Mouse (Mus musculus) heart, embryonic 14.5 days (tissue): ENCODE data around the gene Jmjd4. TPM values are rescaled to one million over a fixed set of nuclear protein-coding genes. Genes with fewer than 3 reads are reported as not detected.

ENCODE experiments used
- ATAC-seq: fragments of 200-750 bp; cut with Nextera tagmentation; 2 replicates; pipeline ENCODE4 v1.8.0; 2017; ENCODE audit warnings: low read depth, moderate TSS enrichment; ENCODE audit not compliant: insufficient number of reproducible peaks, insufficient read depth, low FRiP score
- H3K27ac ChIP-seq, 2 experiments: fragments of 200-500 bp in 1 of 2; fragments of 300-500 bp in 1 of 2; sonication (generic) in 1 of 2; replicated peaks in 1 of 2; 2 replicates each; pipeline ENCODE4 v1.5.1; 2012 to 2014; ENCODE audit warnings: low read depth in 2 of 2, low read length in 2 of 2, control low read depth in 1 of 2, mild to moderate bottlenecking in 1 of 2, mixed read lengths in 1 of 2; ENCODE audit not compliant: control insufficient read depth in 1 of 2, insufficient read depth in 1 of 2
- H3K27me3 ChIP-seq: fragments of 300-500 bp; sonication (generic); 2 replicates; pipeline ENCODE4 v1.6.1; 2014; ENCODE audit warnings: mild to moderate bottlenecking, low read length, control low read depth; ENCODE audit not compliant: control insufficient read depth, insufficient read depth
- H3K36me3 ChIP-seq: fragments of 300-500 bp; sonication (generic); 2 replicates; pipeline ENCODE4 v1.6.1; 2014; ENCODE audit warnings: mild to moderate bottlenecking, control low read depth, low read length, mixed read lengths; ENCODE audit not compliant: control insufficient read depth, insufficient read depth
- H3K4me1 ChIP-seq, 2 experiments: fragments of 200-500 bp in 1 of 2; fragments of 300-500 bp in 1 of 2; sonication (generic) in 1 of 2; 2 replicates each; pipeline ENCODE4 v1.6.1; 2012 to 2014; ENCODE audit warnings: low read length in 2 of 2, control low read depth in 1 of 2, mixed read lengths in 1 of 2; ENCODE audit not compliant: control insufficient read depth in 2 of 2, insufficient read depth in 2 of 2
- H3K4me2 ChIP-seq: fragments of 300-500 bp; sonication (generic); 2 replicates; pipeline ENCODE4 v1.6.1; 2014; ENCODE audit warnings: mild to moderate bottlenecking, low read length
- H3K4me3 ChIP-seq, 2 experiments: fragments of 200-500 bp in 1 of 2; fragments of 300-500 bp in 1 of 2; sonication (generic) in 1 of 2; 2 replicates each; pipeline ENCODE4 v1.5.1; 2012 to 2014; ENCODE audit warnings: low read length in 2 of 2, mild to moderate bottlenecking in 2 of 2, control low read depth in 1 of 2, low read depth in 1 of 2, moderate library complexity in 1 of 2; ENCODE audit not compliant: control insufficient read depth in 1 of 2, insufficient read depth in 1 of 2
- H3K9ac ChIP-seq: fragments of 300-500 bp; sonication (generic); 2 replicates; pipeline ENCODE4 v1.6.1; 2014; ENCODE audit warnings: mild to moderate bottlenecking, low read length
- H3K9me3 ChIP-seq: fragments of 300-500 bp; sonication (generic); 2 replicates; pipeline ENCODE4 v1.6.1; 2016; ENCODE audit warnings: low read length, control low read depth; ENCODE audit not compliant: control insufficient read depth
- WGBS: fragments of 180-500 bp; shearing (Covaris S2); extraction: QIAGEN DNeasy Blood & Tissue Kit; methylation state at CpG from one replicate; pipeline ENCODE4 v1.1.7; 2014; 5-methylcytosine and 5-hydroxymethylcytosine counted together
- polyA plus RNA-seq: library from polyadenylated mRNA; unstranded; fragments of >200 nt; fragmentation: Nextera tagmentation; extraction: Ambion mirVana; gene quantifications from 2 replicates; pipeline ENCODE4 v1.2.1, GENCODE M21; 2014

The Jmjd4 gene
- polyA plus RNA-seq, 1 experiment from 2014 or later, result 11.4 TPM

DNA sequence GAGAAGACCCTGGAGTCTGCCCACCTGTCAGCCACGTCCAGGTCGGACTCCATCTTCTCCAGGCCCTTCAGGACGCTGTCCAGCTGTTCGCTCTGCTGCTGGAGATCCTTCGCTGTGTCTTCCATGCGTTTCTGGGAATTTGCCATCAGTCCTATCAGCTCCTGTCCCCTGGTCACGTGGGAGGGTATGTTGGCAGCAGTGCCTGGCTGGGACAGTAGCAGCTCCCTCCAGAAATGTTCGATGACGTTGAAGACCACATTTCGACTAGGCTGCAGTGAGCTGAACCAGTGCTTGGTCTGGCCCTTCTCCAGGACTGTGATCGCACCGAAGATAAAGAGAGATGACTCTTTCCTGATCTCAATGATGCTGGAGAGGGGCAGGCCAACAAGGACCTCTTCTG lies 11.9 kb upstream of the Jmjd4 start:
- H3K27ac ChIP-seq, result no peak overlapping the region
- no peak overlapping the region for H3K4me2 ChIP-seq
- peaks cover 38% of the 10 kb centered on the region for H3K36me3 ChIP-seq
- no peaks in the 10 kb centered on the region for H3K27me3 ChIP-seq
- peaks cover 9% of the 10 kb centered on the region for H3K9me3 ChIP-seq
- WGBS, result 88% methylated on average over 12 of the region's 12 CpGs
- H3K4me1 ChIP-seq, result peaks cover 0 to 4% of the 10 kb centered on the region in 2 experiments; a peak in 1 of 4 replicates
- no peak overlapping the region for H3K9ac ChIP-seq
- no peak for ATAC-seq
- H3K4me3 ChIP-seq, result no peak overlapping the region

DNA sequence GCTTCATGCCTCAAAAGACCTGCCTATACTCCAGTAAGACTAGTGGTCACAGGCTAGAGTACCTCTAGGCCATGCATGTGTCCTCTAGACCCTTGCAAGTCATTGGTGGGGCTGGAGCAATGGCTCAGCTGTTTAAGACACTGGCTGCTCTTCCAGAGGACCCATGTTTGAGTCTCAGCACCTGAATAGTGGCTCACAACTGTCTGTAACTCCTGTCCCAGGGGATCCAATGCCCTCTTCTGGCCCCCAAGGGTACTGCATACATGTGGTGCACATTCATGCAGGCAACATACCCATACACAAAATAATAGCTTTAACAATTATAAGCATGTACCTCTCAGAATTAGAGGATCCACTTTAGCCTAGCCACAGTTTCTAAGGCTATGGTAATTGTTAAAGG lies 6.7 kb upstream of the Jmjd4 start:
- no peak overlapping the region for H3K4me2 ChIP-seq
- no peaks in the 10 kb centered on the region for H3K27me3 ChIP-seq
- no peak overlapping the region for H3K9ac ChIP-seq
- no peaks in the 10 kb centered on the region for H3K4me1 ChIP-seq
- peaks cover 12% of the 10 kb centered on the region for H3K36me3 ChIP-seq
- H3K27ac ChIP-seq, result no peak overlapping the region
- no peak overlapping the region for H3K4me3 ChIP-seq
- no peaks in the 10 kb centered on the region for H3K9me3 ChIP-seq
- ATAC-seq, result no peak

DNA sequence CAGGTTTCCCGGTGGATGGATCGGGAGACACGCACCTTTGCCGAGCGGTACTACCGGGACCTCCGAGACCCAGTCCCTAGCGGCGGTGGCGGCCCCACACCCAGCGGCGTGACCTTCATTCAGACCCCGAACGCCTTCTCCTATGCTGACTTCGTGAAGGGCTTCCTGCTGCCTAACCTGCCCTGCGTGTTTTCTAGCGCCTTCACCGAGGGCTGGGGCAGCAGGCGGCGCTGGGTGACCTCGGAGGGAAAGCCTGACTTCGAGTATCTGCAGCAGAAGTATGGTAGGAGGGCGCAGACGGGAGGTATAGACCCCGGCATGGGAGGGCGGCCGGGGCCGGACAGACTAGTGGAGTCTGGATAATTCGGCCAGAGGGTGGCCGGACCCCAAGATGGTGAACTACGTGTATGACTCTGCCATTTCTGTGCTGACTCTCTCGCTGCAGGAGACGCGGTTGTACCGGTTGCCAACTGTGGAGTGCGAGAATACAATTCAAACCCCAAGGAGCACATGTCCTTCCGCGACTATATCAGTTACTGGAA lies 456 bp downstream of the Jmjd4 start:
- ATAC-seq, result peak; percentile 43
- Histone ChIP-seq H3K4me2 (peak overlapping the region; percentile 94), H3K27me3 (no peaks in the 10 kb centered on the region), H3K27ac (peak overlapping the region; percentile 50 to 80), H3K9ac (peak overlapping the region; percentile 92), H3K36me3 (peaks cover 47% of the 10 kb centered on the region), H3K4me3 (peak overlapping the region; percentile 71 to 86), H3K4me1 (peaks cover 7 to 15% of the 10 kb centered on the region in 2 experiments; a peak in 3 of 4 replicates), H3K9me3 (no peaks in the 10 kb centered on the region)
- under 1% methylated on average over 38 of the region's 38 CpGs for WGBS

DNA sequence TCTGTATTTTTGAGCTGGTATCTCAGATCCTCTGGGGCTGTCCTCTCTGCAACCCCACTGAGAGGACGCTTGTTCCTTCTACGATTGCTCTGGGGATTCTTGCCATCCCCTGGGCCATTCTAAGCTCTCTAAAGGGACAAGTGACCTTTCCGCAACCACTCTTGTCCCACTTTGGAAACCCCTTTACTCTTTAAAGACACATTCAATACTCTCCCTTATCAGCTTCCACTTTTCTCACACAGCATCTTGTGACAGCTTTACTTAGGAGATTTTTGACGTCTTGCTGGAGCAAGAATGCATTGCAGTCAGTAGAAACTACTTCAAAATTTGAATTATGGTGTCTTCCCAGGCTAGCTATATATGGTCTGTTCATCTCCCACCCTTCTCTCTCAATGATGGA lies 1.2 kb downstream of the Jmjd4 start, which contains the start of gene Snap47:
Gene Snap47 (minus strand): TSS at position 101 of the 400 bp plus-strand sequence.
- H3K4me3 ChIP-seq, result peak within 1 kb of the TSS; percentile 71 to 86
- peak within 1 kb of the TSS; percentile 94 for H3K4me2 ChIP-seq
- peak within 1 kb of the TSS; percentile 92 for H3K9ac ChIP-seq
- peak within 1 kb of the TSS; percentile 50 to 80 for H3K27ac ChIP-seq
- H3K4me1 ChIP-seq, result peaks cover 7 to 15% of the 10 kb centered on the region in 2 experiments; a peak in 3 of 4 replicates
- no peaks in the 10 kb centered on the region for H3K27me3 ChIP-seq
- H3K9me3 ChIP-seq, result no peaks in the 10 kb centered on the region
- WGBS, result 47% methylated on average over 4 of the region's 4 CpGs
- H3K36me3 ChIP-seq, result peaks cover 55% of the 10 kb centered on the region
- no peak for ATAC-seq

DNA sequence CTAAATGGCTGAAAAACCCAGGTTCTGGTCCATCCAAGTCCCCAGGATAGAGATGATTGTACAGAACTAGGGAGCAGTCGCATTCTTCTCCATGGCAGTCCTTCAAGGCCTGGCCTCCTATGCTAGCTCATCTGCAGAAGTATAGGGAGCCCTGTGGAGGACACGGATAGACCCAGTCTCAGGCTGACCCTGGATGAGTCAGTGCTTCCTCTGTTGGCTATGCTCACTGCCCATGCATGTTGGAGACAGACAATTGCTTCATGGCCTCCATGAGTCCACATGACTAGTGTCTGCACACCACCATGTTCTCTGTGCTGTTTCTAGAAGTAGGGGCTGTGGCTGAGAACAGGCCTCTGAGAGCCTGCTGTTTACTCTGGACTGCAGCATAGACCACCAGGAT lies 6.5 kb downstream of the Jmjd4 start:
- H3K36me3 ChIP-seq, result peaks cover 80% of the 10 kb centered on the region
- no peak for ATAC-seq
- H3K4me1 ChIP-seq, result peaks cover 5 to 16% of the 10 kb centered on the region in 2 experiments
- no peak overlapping the region for H3K4me2 ChIP-seq
- no peak overlapping the region for H3K27ac ChIP-seq
- no peak overlapping the region for H3K4me3 ChIP-seq
- 93% methylated on average over 2 of the region's 2 CpGs for WGBS
- no peaks in the 10 kb centered on the region for H3K9me3 ChIP-seq
- no peaks in the 10 kb centered on the region for H3K27me3 ChIP-seq
- no peak overlapping the region for H3K9ac ChIP-seq

DNA sequence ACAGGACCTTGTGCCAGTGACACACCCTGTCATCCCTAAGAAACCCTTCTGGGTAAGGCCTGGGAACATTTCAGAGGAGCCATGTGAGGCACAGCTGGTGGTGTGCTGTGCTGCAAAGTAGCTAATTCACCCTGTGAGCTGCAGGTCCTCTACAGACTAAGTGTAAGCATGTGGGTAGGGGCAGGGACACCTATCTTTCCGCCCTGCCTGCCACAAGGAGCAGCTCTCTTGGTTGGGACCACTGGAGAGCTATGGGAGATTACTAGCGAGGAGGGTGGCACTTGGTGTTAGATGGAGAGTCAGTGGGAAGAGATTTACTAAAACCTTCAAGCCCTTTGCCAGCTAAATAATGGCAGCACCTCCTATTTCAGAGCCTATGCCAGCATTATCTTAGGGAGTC lies 7.0 kb downstream of the Jmjd4 start:
- Histone ChIP-seq H3K36me3 (peaks cover 78% of the 10 kb centered on the region), H3K27me3 (no peaks in the 10 kb centered on the region), H3K27ac (no peak overlapping the region), H3K4me2 (no peak overlapping the region), H3K9ac (no peak overlapping the region), H3K4me1 (peaks cover 5 to 16% of the 10 kb centered on the region in 2 experiments), H3K4me3 (no peak overlapping the region), H3K9me3 (no peaks in the 10 kb centered on the region)
- WGBS, result 91% methylated on average over 2 of the region's 2 CpGs
- ATAC-seq, result no peak

DNA sequence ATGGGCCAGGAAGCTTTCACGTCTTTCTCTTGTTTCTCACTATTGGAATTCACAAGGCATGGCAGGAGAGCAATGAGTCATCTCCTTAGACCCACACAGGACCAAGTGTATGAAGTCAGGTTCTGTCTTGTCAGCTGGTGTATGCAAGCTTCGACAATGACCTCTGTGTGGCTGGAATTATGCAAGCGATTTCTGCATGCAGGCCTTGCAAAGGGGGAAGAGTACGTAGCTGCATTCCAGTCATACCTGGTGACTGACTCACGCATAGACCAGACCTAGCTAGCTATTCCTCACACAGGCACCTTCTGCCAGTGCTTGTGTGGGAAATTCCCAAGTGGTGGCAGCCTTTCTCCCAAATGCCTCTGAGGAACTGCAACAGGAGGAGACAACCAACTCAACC lies 9.1 kb downstream of the Jmjd4 start:
- Histone ChIP-seq H3K4me2 (peak overlapping the region; percentile 28), H3K9ac (peak overlapping the region; percentile 42; the same call in 1 of the 2 replicates)

DNA sequence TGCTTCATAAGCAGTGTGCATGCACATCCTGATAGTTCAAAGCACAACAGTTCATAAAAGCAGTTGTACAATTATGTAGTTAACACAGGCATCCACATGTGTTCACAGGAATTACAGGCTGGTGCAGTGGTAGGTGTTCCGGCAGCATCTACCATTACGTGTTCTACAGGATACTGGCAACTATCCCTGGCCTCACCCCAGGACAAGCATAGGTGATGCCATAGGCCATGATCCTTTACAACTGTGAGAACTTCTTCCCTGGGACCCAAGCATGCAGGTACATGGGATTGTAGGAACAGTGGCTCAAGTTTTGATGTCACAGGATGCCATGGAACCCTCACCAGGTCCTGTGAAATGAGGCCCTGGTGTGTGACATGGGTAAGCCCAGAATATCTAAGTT lies 10.6 kb downstream of the Jmjd4 start:
- Histone ChIP-seq H3K4me2 (no peak overlapping the region), H3K36me3 (peaks cover 80% of the 10 kb centered on the region), H3K9ac (no peak overlapping the region), H3K9me3 (peaks cover 31% of the 10 kb centered on the region), H3K27me3 (no peaks in the 10 kb centered on the region), H3K27ac (no peak overlapping the region), H3K4me3 (no peak overlapping the region), H3K4me1 (peaks cover 5 to 16% of the 10 kb centered on the region in 2 experiments)
- WGBS, result 96% methylated on average over 2 of the region's 2 CpGs
- no peak for ATAC-seq

More for the DNA sequence above, 9.1 kb downstream of the Jmjd4 start:
- H3K9me3 ChIP-seq, result peaks cover 20% of the 10 kb centered on the region
- peak overlapping the region; percentile 85 to 91 for H3K27ac ChIP-seq
- H3K4me1 ChIP-seq, result peaks cover 5 to 16% of the 10 kb centered on the region in 2 experiments
- 4% methylated on average over 5 of the region's 5 CpGs for WGBS
- no peaks in the 10 kb centered on the region for H3K27me3 ChIP-seq
- H3K4me3 ChIP-seq, result no peak overlapping the region
- ATAC-seq, result peak; percentile 88
- H3K36me3 ChIP-seq, result peaks cover 81% of the 10 kb centered on the region
